Mouse (Mus musculus) lung, postnatal 0 days (tissue): ENCODE measurements at regions not wholly inside any gene's neighbourhood (a gene's known extent, or its start where the extent isn't known, plus 50 kb on each side); places are given as distances from the start of the nearest gene placed in this dataset.

Source experiments
- ATAC-seq: fragments of 200-750 bp; cut with Nextera tagmentation; 2 replicates; pipeline ENCODE4 v1.8.0; 2017; ENCODE audit warnings: moderate library complexity
- DNase-seq: peaks from one replicate; pipeline ENCODE4 v3.0.0-alpha.2; 2016; ENCODE audit warnings: low spot score
- H3K27ac ChIP-seq: fragments of 300-500 bp; sonication (generic); 2 replicates; pipeline ENCODE4 v1.5.1; 2014; ENCODE audit warnings: antibody characterized with exemption, mild to moderate bottlenecking, low read length, mixed read lengths
- H3K27me3 ChIP-seq: fragments of 300-500 bp; sonication (generic); replicated peaks from 2 replicates; pipeline ENCODE4 v1.6.1; 2014; ENCODE audit warnings: low read length, mixed read lengths; ENCODE audit not compliant: insufficient read depth
- H3K36me3 ChIP-seq: fragments of 300-500 bp; sonication (generic); 2 replicates; pipeline ENCODE4 v1.6.1; 2014; ENCODE audit warnings: low read length, mixed read lengths; ENCODE audit not compliant: insufficient read depth
- H3K4me1 ChIP-seq: fragments of 300-500 bp; sonication (generic); 2 replicates; pipeline ENCODE4 v1.6.1; 2014; ENCODE audit warnings: antibody characterized with exemption, low read depth, low read length, mixed read lengths; ENCODE audit not compliant: insufficient read depth
- H3K4me2 ChIP-seq: fragments of 300-500 bp; sonication (generic); replicated peaks from 2 replicates; pipeline ENCODE4 v1.6.1; 2014; ENCODE audit warnings: low read depth, mild to moderate bottlenecking, low read length, moderate library complexity, mixed read lengths
- H3K4me3 ChIP-seq: fragments of 300-500 bp; sonication (generic); 2 replicates; pipeline ENCODE4 v1.5.1; 2014; ENCODE audit warnings: low read depth, low read length
- H3K9ac ChIP-seq: fragments of 300-500 bp; sonication (generic); replicated peaks from 2 replicates; pipeline ENCODE4 v1.6.1; 2014; ENCODE audit warnings: low read depth, mild to moderate bottlenecking
- H3K9me3 ChIP-seq: fragments of 300-500 bp; sonication (generic); 2 replicates; pipeline ENCODE4 v1.6.1; 2016; ENCODE audit warnings: low read length, mixed read lengths
- CTCF ChIP-seq: IDR thresholded peaks from 2 replicates; pipeline ENCODE4 v1.5.1; 2016; ENCODE audit warnings: antibody characterized with exemption, mild to moderate bottlenecking
- EP300 ChIP-seq: IDR thresholded peaks from 2 replicates; pipeline ENCODE4 v1.6.1; 2016; ENCODE audit warnings: antibody characterized with exemption, mild to moderate bottlenecking, control low read depth
- WGBS: fragments of 180-500 bp; shearing (Covaris S2); extraction: QIAGEN DNeasy Blood & Tissue Kit; methylation state at CpG from one replicate; pipeline ENCODE4 v1.1.7; 2014; 5-methylcytosine and 5-hydroxymethylcytosine counted together

DNA sequence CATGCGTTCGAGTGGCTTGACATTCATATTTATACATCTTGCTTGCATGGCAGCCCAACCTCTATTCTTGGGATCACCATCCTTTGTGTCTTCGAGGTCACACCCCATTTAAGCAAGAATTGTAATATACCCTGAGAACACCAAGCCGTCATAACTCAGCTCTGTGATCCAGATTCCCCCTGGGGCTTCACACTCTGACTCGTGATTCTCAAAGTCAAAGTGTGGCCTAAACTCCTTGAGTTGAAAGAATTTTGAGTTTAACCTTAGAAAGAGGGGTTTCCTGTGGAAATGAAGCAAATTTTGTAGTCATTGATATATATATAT lies 120.4 kb downstream of the Zbtb18 start:
- DNase-seq: no peak
- 79% methylated on average over 5 of the region's 5 CpGs for WGBS
- ATAC-seq: no peak
- H3K4me3 ChIP-seq: no peak overlapping the region
- H3K36me3 ChIP-seq: no peaks in the 10 kb centered on the region
- H3K4me2 ChIP-seq: no peak overlapping the region
- H3K9me3 ChIP-seq: no peaks in the 10 kb centered on the region
- H3K4me1 ChIP-seq: no peaks in the 10 kb centered on the region
- no peaks in the 10 kb centered on the region for H3K27me3 ChIP-seq
- H3K27ac ChIP-seq: no peak overlapping the region
- no peak overlapping the region for H3K9ac ChIP-seq
- TF ChIP-seq EP300 (no peak), CTCF (no peak)

DNA sequence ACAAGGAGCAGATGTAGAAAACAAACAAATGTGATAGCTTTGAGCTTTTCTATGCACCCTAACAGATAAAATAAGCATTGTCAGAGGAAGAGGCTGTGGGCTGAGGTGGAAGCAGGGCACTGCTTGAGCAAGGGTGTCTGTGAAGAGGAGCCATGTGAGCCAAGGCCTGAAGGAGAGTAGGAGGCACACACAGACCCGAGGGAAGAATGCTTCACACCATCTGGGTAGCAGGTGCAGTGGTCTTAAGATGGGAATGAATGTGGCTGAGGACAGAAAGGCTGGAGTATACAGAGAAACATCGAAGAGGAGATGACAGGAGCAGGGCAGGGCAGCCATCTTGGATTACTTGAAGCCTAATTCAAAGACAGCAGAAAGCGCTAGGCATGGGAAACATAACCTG lies 123.5 kb downstream of the Zbtb18 start:
- Histone ChIP-seq H3K27ac (no peak overlapping the region), H3K4me3 (no peak overlapping the region), H3K4me2 (no peak overlapping the region), H3K9ac (no peak overlapping the region), H3K4me1 (no peaks in the 10 kb centered on the region), H3K36me3 (no peaks in the 10 kb centered on the region), H3K9me3 (no peaks in the 10 kb centered on the region), H3K27me3 (no peaks in the 10 kb centered on the region)
- DNase-seq (no peak), ATAC-seq (no peak)
- 76% methylated on average over 3 of the region's 3 CpGs for WGBS
- no peak for TF ChIP-seq EP300

DNA sequence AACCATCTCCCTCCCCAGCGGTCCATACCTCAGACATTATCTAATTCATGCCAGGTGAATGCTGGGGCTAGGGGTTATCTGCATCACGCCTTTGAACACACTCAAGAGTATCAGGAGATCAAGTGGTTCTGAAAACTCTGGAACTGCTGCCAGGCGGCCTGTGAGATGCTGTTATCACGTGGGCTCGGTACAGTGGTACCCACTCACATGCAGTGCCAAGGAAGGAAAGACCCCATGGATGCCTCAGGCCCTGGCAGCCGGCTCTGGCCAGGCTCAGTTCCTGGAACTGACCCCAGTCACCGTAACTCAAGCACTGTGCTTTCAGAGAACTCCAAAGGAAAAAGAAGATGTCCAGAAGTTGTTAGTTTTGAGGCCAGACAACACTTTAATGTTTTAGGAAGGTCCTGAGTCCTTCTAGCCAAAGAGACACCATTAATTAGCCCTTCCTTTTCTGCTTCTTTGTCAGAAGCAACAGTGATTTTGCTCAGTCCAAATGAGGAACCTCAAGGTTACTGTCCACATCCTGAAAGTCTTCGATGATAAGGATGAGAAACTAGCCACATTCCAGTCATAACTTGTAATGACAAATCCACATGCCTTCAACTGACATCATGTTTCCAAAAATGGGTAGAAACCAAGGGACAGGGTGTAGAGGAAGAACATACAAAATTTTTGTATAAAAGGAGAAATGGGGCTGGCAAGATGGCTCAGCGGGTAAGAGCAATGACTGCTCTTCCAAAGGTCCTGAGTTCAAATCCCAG lies 126.1 kb downstream of the Zbtb18 start:
- no peak overlapping the region for H3K27ac ChIP-seq
- H3K4me3 ChIP-seq: no peak overlapping the region
- no peak for ATAC-seq
- H3K27me3 ChIP-seq: no peaks in the 10 kb centered on the region
- WGBS: 69% methylated on average over 9 of the region's 9 CpGs
- no peak for TF ChIP-seq EP300
- no peak for TF ChIP-seq CTCF
- no peak overlapping the region for H3K4me2 ChIP-seq
- no peak overlapping the region for H3K9ac ChIP-seq
- no peaks in the 10 kb centered on the region for H3K4me1 ChIP-seq
- H3K36me3 ChIP-seq: no peaks in the 10 kb centered on the region
- DNase-seq: no peak
- no peaks in the 10 kb centered on the region for H3K9me3 ChIP-seq

DNA sequence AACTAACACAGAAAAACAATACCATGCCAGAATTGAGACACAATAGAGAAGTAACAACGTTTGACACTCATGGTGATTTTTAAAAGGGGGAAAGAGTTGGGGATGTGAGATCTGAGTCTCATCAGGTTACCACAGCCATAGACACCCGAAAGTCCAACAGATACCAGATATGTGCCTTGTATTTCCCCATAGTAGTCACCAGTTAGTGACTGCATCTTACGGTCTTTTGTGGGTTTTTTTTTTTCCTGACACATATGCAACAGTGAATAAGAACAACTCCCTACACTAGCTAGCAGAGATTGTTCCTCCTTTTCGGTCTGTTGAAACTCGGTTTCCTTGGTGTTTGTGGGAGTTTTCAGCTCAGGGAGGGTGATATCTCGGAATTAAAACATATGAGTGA lies 127.4 kb downstream of the Zbtb18 start:
- WGBS: 80% methylated on average over 6 of the region's 6 CpGs
- TF ChIP-seq CTCF: no peak
- no peak for TF ChIP-seq EP300
- Histone ChIP-seq H3K27ac (no peak overlapping the region), H3K4me1 (no peaks in the 10 kb centered on the region), H3K36me3 (no peaks in the 10 kb centered on the region), H3K9ac (no peak overlapping the region), H3K4me3 (no peak overlapping the region), H3K9me3 (no peaks in the 10 kb centered on the region), H3K27me3 (no peaks in the 10 kb centered on the region), H3K4me2 (no peak overlapping the region)
- ATAC-seq: no peak
- no peak for DNase-seq

DNA sequence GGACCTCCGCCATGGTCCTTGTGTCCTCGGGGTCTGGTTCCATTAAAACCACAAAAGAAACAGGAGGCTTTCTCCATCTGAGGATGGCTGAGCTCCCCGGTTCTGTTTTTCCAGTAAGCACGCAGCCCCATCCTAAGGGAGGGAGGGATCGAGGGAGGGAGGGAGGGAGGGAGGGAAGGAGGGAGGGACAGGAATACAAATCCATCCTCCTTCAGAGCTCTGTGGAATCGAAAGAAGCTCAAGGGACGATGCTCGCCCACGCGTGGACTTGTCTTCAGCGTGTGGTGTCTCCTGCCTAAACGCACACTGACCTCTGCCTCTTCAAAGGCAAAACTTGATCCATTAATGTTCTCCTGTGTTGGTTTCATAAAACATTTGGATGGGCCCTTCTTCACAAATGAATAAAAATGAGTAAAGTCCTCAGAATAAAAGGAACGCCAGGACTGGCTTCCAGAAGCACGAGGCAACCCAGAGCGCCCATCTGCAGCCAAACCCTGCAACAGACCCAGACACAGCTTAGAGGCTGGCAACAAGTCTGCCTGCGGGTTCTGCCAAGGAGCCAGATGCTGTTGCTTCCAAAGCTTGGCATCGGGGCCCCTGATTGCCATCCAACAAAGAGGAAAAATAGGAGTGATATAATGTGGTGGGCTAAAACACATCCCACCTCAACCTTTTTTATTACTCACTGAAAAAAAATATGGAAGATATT lies 131.0 kb downstream of the Zbtb18 start:
- no peak overlapping the region for H3K27ac ChIP-seq
- no peak overlapping the region for H3K9ac ChIP-seq
- H3K9me3 ChIP-seq: no peaks in the 10 kb centered on the region
- TF ChIP-seq EP300 (no peak), CTCF (no peak)
- no peak for ATAC-seq
- H3K27me3 ChIP-seq: no peaks in the 10 kb centered on the region
- WGBS: 85% methylated on average over 17 of the region's 17 CpGs
- no peaks in the 10 kb centered on the region for H3K4me1 ChIP-seq
- DNase-seq: no peak
- no peak overlapping the region for H3K4me3 ChIP-seq
- H3K36me3 ChIP-seq: no peaks in the 10 kb centered on the region
- no peak overlapping the region for H3K4me2 ChIP-seq

DNA sequence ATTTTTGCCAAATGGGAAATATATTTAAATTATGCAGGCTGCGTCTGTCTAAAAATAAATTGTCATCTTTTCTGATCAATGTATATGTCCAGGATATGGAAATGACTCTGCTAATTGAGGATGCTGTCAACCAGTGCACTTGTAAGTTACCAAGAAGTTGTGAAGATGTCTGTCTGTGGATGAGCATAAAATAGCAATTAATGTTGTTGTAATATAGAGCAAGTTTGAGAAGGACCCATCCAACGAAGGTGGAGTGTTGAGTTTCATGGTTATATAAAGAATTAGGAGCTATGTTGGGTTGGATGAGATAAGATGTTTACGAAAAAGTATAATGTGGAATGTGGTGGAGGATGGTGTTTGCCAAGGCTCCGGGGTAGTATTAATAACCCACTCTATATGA lies 131.6 kb downstream of the Zbtb18 start:
- no peak overlapping the region for H3K4me3 ChIP-seq
- 61% methylated on average over 4 of the region's 4 CpGs for WGBS
- DNase-seq (no peak), ATAC-seq (no peak)
- no peak overlapping the region for H3K27ac ChIP-seq
- TF ChIP-seq EP300 (no peak), CTCF (no peak)
- H3K36me3 ChIP-seq: no peaks in the 10 kb centered on the region
- no peak overlapping the region for H3K4me2 ChIP-seq
- no peaks in the 10 kb centered on the region for H3K9me3 ChIP-seq
- H3K9ac ChIP-seq: no peak overlapping the region
- no peaks in the 10 kb centered on the region for H3K4me1 ChIP-seq
- no peaks in the 10 kb centered on the region for H3K27me3 ChIP-seq
